Mouse (Mus musculus): ENCODE measurements around the gene Tspan18.

Tspan18 gene

DNA sequence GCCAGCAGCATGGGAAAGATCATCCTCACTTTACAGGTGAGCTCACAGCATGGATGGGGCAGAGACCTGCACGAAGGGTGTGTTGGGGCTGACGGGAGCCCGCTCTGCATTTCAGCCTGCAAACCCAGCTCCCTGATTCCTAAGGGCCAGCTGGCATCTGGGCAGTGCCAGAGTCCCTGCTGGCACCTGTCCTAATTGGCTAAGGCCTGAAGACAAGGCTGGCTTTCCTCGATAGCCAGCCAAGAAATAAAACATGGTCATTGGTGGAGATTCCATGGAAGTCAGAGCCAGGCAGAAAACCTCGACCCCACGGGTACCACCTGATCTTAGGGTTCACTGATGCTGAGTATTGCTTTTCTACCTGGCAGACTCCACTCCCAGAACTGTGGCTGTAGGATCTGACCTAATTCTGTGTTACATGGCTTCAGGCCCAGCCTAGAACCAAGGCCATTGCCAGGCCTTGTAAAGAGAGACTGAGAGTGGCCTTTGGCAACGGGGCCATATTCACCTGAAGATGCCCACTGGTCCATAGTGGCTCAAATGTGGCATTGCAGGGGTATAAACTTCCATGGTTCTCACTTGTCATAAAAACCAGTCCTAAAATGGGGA is 181.3 kb downstream of the Tspan18 start:
- DNase-seq = no peak

DNA sequence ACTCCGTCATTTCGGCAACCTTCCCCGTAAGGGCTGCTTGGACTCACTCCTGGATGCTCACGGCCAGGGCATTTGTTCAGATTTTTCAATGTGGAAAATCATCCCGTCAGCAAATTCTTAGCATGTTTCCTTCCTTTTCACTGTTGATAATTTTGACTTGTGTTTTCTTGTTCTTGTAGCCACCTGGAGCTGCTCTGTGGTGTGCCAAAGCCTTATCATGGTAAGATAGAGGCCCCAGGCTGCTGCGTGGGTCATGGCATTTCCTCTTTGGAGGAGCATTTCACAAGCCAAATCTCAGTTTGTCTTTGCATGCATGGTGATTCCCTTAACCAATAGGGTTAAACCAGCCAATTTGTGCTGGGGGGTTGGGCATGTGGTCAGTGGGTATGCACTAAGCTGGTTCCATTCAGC is 182.1 kb downstream of the Tspan18 start:
- DNase-seq = no peak
